Mouse (Mus musculus): ENCODE data around the gene Ebf3.

GRCm38 (mm10) chr7:137300169-137300568 is 14.1 kb downstream of the Ebf3 start:
- TF ChIP-seq REST (IDR thresholded peaks at IDR 0.05; ENCODE audit: insufficient read depth, insufficient read length) (no peak), POLR2A (IDR thresholded peaks at IDR 0.05; ENCODE audit: insufficient read length, low read depth) (no peak), USF1 (IDR thresholded peaks at IDR 0.05; ENCODE audit: low read depth) (no peak), MAX (IDR thresholded peaks at IDR 0.05; ENCODE audit: low read depth) (no peak), TCF3 (IDR thresholded peaks at IDR 0.05; ENCODE audit: insufficient read length, low read depth) (no peak), TCF12 (IDR thresholded peaks at IDR 0.05; ENCODE audit: insufficient read depth, poor library complexity, severe bottlenecking) (no peak), MYOG (IDR thresholded peaks at IDR 0.05; ENCODE audit: control insufficient read depth in 1 of 3, insufficient read depth in 1 of 3, insufficient read length in 2 of 3, low read depth in 2 of 3) (no peak), MYOD1 (IDR thresholded peaks at IDR 0.05; ENCODE audit: control insufficient read depth in 1 of 3, insufficient read length in 2 of 3, low read depth in 2 of 3) (no peak), SRF (IDR thresholded peaks at IDR 0.05; ENCODE audit: control insufficient read depth, insufficient read length, low read depth) (no peak)

Measured in myocyte (in vitro differentiated cells).